8 mouse cellular contexts compared by ENCODE assay signal in the genomic region with DNA sequence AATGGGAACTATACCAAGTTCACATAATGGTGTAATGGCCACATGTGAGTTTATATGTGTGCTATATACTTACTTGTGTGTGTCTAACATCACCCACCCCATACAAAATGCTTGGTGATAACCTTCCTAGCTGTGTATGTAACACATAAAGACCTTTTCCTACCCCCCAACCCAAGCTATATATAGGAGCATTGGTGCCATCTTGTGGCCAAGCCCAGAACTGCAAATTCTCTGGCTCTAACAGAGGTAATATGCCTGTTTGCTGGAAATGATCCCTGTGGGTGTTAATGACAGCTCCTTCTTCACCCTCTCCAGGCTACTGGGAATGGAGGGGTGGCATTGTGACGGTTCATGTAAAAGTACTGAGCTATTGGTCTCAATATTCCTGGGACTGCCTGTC. TPM values are rescaled to one million over a fixed set of nuclear protein-coding genes. Genes with fewer than 3 reads are reported as not detected.
A peak's percentile ranks its signal among the peaks of the same experiment; 100 is the strongest.
DNase-seq lines count a peak whose midpoint lies in the region; ATAC-seq and TF ChIP-seq lines count a peak whose summit lies in the region.

No protein-coding gene starts in this region.

- no peaks in the 10 kb centered on the region for H3K4me1 ChIP-seq in liver, embryonic 14.5 days (replicated peaks; ENCODE audit: control insufficient read depth in 2 of 2, insufficient read depth in 2 of 2, low read length in 1 of 2)
- no peaks in the 10 kb centered on the region for H3K4me1 ChIP-seq in neural tube, embryonic 13.5 days (replicated peaks)

- WGBS in liver, embryonic 14.5 days (ENCODE audit: insufficient replicate concordance), result 0% methylated on average over 1 of the region's 1 CpGs
- WGBS in neural tube, embryonic 13.5 days, result 4% methylated on average over 1 of the region's 1 CpGs

- no peaks in the 10 kb centered on the region for H3K9me3 ChIP-seq in liver, embryonic 14.5 days (ENCODE audit: control insufficient read depth, low read length)
- H3K9me3 ChIP-seq in neural tube, embryonic 13.5 days, result no peaks in the 10 kb centered on the region

- DNase-seq in B cell, adult 2 months, result peak; percentile 80 to 81
- DNase-seq in adrenal gland, adult (ENCODE audit: inconsistent age in 2 of 2, low spot score in 1 of 2), result peak; percentile 65 to 93
- DNase-seq in embryo, embryonic 10 days (ENCODE audit: low spot score), result peak; percentile 82
- peak; percentile 44 to 75 for DNase-seq in gastrocnemius, postnatal 4 days (ENCODE audit: low spot score in 2 of 2)
- DNase-seq in kidney, postnatal 14 days, result peak; percentile 74
- peak; percentile 20 to 36 (median 34) for DNase-seq in liver, embryonic 14.5 days (ENCODE audit: low read depth in 3 of 3, low spot score in 3 of 3)
- peak; percentile 58 for DNase-seq in testis, postnatal 14 days (ENCODE audit: low spot score)

- TF ChIP-seq CTCF in liver, embryonic 14.5 days (IDR thresholded peaks at IDR 0.05; ENCODE audit: low read depth), result peak; percentile 80

- no peaks in the 10 kb centered on the region for H3K27me3 ChIP-seq in liver, embryonic 14.5 days (ENCODE audit: control insufficient read depth, insufficient read depth, low read length)
- no peaks in the 10 kb centered on the region for H3K27me3 ChIP-seq in neural tube, embryonic 13.5 days

- TF ChIP-seq EP300 in liver, embryonic 14.5 days (IDR thresholded peaks at IDR 0.05; ENCODE audit: low read depth), result no peak

- H3K9ac ChIP-seq in liver, embryonic 14.5 days (replicated peaks), result no peak overlapping the region
- no peak overlapping the region for H3K9ac ChIP-seq in neural tube, embryonic 13.5 days

- no peak overlapping the region for H3K4me2 ChIP-seq in liver, embryonic 14.5 days (ENCODE audit: low read depth)
- no peak overlapping the region for H3K4me2 ChIP-seq in neural tube, embryonic 13.5 days

- no peaks in the 10 kb centered on the region; the same call in 1 of the 2 replicates for H3K36me3 ChIP-seq in liver, embryonic 14.5 days (replicated peaks; ENCODE audit: control insufficient read depth, insufficient read depth, low read depth)
- peaks cover 4% of the 10 kb centered on the region for H3K36me3 ChIP-seq in neural tube, embryonic 13.5 days

- H3K4me3 ChIP-seq in liver, embryonic 14.5 days (ENCODE audit: insufficient read depth in 1 of 2, low read depth in 2 of 2, low read length in 2 of 2), result no peak overlapping the region
- H3K4me3 ChIP-seq in neural tube, embryonic 13.5 days, result no peak overlapping the region

- ATAC-seq in liver, embryonic 14.5 days (ENCODE audit: insufficient read depth), result no peak
- ATAC-seq in neural tube, embryonic 13.5 days (ENCODE audit: low read depth), result peak; percentile 51

- no peak overlapping the region for H3K27ac ChIP-seq in liver, embryonic 14.5 days
- H3K27ac ChIP-seq in neural tube, embryonic 13.5 days (replicated peaks), result no peak overlapping the region

RNA-seq across cellular contexts. Expression of gene Lrtm2, which starts 17.7 kb away (rescaled TPM):
- total RNA-seq in gastrocnemius, postnatal 4 days (2021), result under 1 TPM; 0.59 to 0.98 TPM
- polyA plus RNA-seq in liver, embryonic 14.5 days (2012; rRNA removed), result 0.02 and 0.08 TPM in 2 replicates
- 0.04 TPM in 1 of 2 replicates, not detected in the other for polyA plus RNA-seq in liver, embryonic 14.5 days (2014; fragmentation: Nextera tagmentation; extraction: Ambion mirVana)
- polyA plus RNA-seq in neural tube, embryonic 13.5 days (2015; fragmentation: Nextera tagmentation; extraction: Ambion mirVana), result 3.4 and 3.8 TPM in 2 replicates
